Mouse (Mus musculus) heart, adult 2 months (tissue): Measurements from ENCODE around the gene Edc4. TPM values are rescaled to one million over a fixed set of nuclear protein-coding genes. Genes with fewer than 3 reads are reported as not detected.

Experiments
- DNase-seq, 2 experiments: peaks; one replicate each; pipeline ENCODE4 v3.0.0; 2021
- H3K27ac ChIP-seq: fragments of 200-600 bp; 2 replicates; pipeline ENCODE4 v1.8.1; 2022
- H3K27me3 ChIP-seq: fragments of 200-500 bp; 2 replicates; pipeline ENCODE4 v1.6.1; 2012; ENCODE audit warnings: mild to moderate bottlenecking, low read length, inconsistent platforms, mixed read lengths; ENCODE audit not compliant: control insufficient read depth, insufficient read depth
- H3K36me3 ChIP-seq: fragments of 200-500 bp; 2 replicates; pipeline ENCODE4 v1.6.1; 2012; ENCODE audit warnings: low read length, inconsistent platforms; ENCODE audit not compliant: control insufficient read depth, insufficient read depth
- H3K4me1 ChIP-seq: fragments of 200-500 bp; 2 replicates; pipeline ENCODE4 v1.6.1; 2011; ENCODE audit warnings: low read length; ENCODE audit not compliant: control insufficient read depth, insufficient read depth
- H3K4me3 ChIP-seq: fragments of 200-600 bp; 2 replicates; pipeline ENCODE4 v1.8.1; 2022
- H3K79me2 ChIP-seq: fragments of 200-500 bp; replicated peaks from 2 replicates; pipeline ENCODE4 v1.6.1; 2012; ENCODE audit warnings: mild to moderate bottlenecking, inconsistent platforms, low read length, moderate library complexity, mixed read lengths; ENCODE audit not compliant: control insufficient read depth, insufficient read depth
- H3K9ac ChIP-seq: fragments of 200-500 bp; 2 replicates; pipeline ENCODE4 v1.6.1; 2012; ENCODE audit warnings: low read depth, mild to moderate bottlenecking, control low read depth, inconsistent platforms, low read length, mixed read lengths
- CTCF ChIP-seq: fragments of 200-600 bp; IDR thresholded peaks from 2 replicates; pipeline ENCODE4 v1.8.1; 2022; ENCODE audit warnings: antibody characterized with exemption, mild to moderate bottlenecking, moderate library complexity
- EP300 ChIP-seq: fragments of 200-500 bp; IDR thresholded peaks from 2 replicates; pipeline ENCODE4 v1.6.1; 2011; ENCODE audit warnings: low read depth, low read length, control low read depth; ENCODE audit not compliant: insufficient read depth
- POLR2A ChIP-seq: fragments of 200-500 bp; IDR thresholded peaks from 2 replicates; pipeline ENCODE4 v1.6.1; 2011; ENCODE audit warnings: mild to moderate bottlenecking, low read depth, low read length, control low read depth; ENCODE audit not compliant: insufficient read depth
- WGBS: fragments of 180-500 bp; shearing (Covaris S2); methylation state at CpG from one replicate; pipeline ENCODE4 v1.1.7; 2018; 5-methylcytosine and 5-hydroxymethylcytosine counted together
- intact Hi-C: fragments of 180-260 bp; cut with DNase I; formaldehyde crosslinking; loops from one replicate; pipeline ENCODE4 v1.15.1; 2025
- polyA plus RNA-seq: library from polyadenylated mRNA; depleted of rRNA; stranded (reverse); fragments of >200 nt; gene quantifications from 2 replicates; pipeline ENCODE4 v1.2.3, GENCODE M21; 2012
- total RNA-seq, 2 experiments: library from RNA; stranded (reverse); gene quantifications; 2 replicates each; pipeline ENCODE4 v1.2.3; 2021

Gene Edc4
- total and polyA plus RNA-seq, 3 experiments: 23.2 to 42.4 (median 25.4) TPM

DNA sequence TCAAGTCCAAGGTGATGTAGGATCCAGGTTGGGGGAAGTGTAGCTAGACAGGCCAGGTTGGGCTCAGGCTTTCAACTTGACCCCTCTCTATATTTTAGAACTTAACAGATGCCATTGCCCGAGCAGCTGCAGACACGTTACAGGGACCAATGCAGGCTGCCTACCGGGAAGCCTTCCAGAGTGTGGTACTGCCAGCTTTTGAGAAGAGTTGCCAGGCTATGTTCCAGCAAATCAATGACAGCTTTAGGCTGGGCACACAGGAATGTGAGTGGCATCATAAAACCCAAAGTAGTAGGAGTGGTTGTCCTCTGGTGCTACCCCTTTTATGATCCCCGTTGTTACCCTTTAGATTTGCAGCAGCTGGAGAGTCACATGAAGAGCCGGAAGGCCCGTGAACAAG lies 10.2 kb downstream of the Edc4 start:
- H3K27me3 ChIP-seq: no peaks in the 10 kb centered on the region
- peaks cover 2% of the 10 kb centered on the region; the same call in 1 of the 2 replicates for H3K4me1 ChIP-seq
- 66% methylated on average over 6 of the region's 6 CpGs for WGBS
- DNase-seq: peak; percentile 51 to 68
- no peak overlapping the region for H3K4me3 ChIP-seq
- no peaks in the 10 kb centered on the region for H3K36me3 ChIP-seq
- peak overlapping the region; percentile 34; the same call in 1 of the 2 replicates for H3K27ac ChIP-seq
- intact Hi-C loops: no loop called here
- TF ChIP-seq POLR2A: no peak
- TF ChIP-seq EP300: no peak
- TF ChIP-seq CTCF: no peak
- H3K9ac ChIP-seq: no peak overlapping the region
- H3K79me2 ChIP-seq: no peaks in the 10 kb centered on the region

DNA sequence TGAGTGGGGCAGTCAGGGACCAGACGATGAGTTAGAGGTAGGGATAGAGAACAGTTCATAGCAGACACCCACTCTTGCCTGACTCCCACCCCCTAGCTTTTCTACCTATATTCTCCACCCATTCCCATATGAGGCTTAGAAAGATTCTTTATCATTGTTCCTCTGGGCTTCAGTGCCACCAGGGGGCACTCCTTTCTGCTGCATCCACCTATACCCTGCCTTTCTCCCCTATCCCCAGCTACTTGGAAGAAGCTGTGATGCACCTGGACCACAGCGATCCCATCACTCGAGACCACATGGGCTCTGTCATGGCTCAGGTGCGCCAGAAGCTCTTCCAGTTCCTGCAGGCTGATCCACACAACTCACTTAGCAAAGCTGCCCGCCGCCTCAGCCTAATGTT lies 11.8 kb downstream of the Edc4 start:
- Histone ChIP-seq H3K27me3 (no peaks in the 10 kb centered on the region), H3K4me3 (no peak overlapping the region), H3K27ac (no peak overlapping the region), H3K36me3 (no peaks in the 10 kb centered on the region), H3K9ac (no peak overlapping the region), H3K4me1 (peaks cover 2% of the 10 kb centered on the region; the same call in 1 of the 2 replicates), H3K79me2 (no peaks in the 10 kb centered on the region)
- no peak for DNase-seq
- intact Hi-C loops: no loop called here
- TF ChIP-seq CTCF (peak; percentile 62), POLR2A (no peak)
- 87% methylated on average over 6 of the region's 6 CpGs for whole genome bisulfite sequencing

DNA sequence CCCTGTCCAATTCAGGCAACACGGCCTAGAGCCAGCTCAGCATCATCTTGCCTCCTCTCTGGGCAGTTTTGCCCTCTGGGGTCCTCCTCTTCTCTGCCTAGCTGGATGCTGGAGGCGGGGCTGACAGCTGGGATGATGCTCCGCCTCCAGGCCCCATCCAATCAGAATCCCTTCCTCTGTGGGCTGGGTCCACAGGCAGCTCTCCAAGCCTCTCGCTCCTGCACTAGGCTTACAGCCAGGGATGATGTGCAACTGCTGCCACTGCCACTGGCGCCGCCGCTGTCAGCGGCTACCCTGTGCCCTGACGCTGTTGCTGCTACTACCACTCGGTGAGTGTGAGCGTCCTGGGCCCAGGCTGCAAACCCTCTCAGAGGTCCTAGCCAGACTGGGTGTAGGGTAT lies 12.7 kb downstream of the Edc4 start, which contains the start of gene Nrn1l:
Gene Nrn1l, plus strand, starts transcription at position 229 of the 400 bp plus-strand sequence.
- Histone ChIP-seq H3K27me3 (no peaks in the 10 kb centered on the region), H3K4me3 (no peak within 1 kb of the TSS), H3K79me2 (no peaks in the 10 kb centered on the region), H3K36me3 (no peaks in the 10 kb centered on the region), H3K27ac (no peak within 1 kb of the TSS), H3K9ac (no peak within 1 kb of the TSS), H3K4me1 (peaks cover 2% of the 10 kb centered on the region; the same call in 1 of the 2 replicates)
- DNase-seq: peak; percentile 72 to 78
- intact Hi-C loops: no loop called here
- TF ChIP-seq CTCF (no peak), EP300 (no peak), POLR2A (no peak)
- WGBS: 17% methylated on average over 11 of the region's 11 CpGs

DNA sequence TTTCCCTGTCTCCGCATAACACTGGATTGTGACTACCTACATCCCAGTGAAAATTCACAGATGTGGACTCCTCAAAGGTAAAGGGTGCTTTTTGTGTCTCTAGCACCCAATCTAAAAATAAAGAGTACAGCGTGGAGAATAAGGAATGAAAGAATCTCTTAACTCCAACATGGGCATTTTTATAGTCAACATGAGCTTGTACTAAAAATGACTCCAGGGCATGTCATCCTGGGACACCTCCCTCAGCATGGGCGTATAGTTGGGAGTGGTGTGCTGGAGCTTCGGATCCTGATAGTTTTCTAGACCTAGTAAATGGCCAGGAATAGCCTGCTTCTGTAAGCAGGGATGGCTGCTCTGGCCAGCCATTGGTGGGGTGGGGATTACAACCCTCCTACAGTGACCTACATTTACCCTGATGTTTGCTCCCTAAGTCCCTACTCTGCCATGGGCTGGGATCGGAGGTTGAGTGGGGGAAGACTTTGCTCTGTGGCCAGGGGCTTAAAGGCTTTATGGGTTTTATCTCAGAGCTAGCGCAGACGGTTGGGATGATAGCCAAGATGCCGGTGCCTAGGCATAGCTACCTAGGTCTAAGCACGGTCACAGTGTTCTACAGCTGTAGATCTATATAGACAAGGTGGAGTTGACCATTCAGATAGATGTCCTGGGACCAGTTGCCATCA lies 17.3 kb downstream of the Edc4 start:
- H3K79me2 ChIP-seq: no peaks in the 10 kb centered on the region; the same call in 1 of the 2 replicates
- 0 out of 2 replicates have a peak, but pooled peaks cover 1% of the 10 kb centered on the region for H3K4me1 ChIP-seq
- H3K27ac ChIP-seq: no peak overlapping the region
- H3K4me3 ChIP-seq: no peak overlapping the region
- H3K36me3 ChIP-seq: no peaks in the 10 kb centered on the region
- intact Hi-C loops: loop anchor here (2.0 kb wide), 1 partner anchor 37 kb away; the partner anchor contains the start of gene Nutf2
- no peak for DNase-seq
- H3K27me3 ChIP-seq: no peaks in the 10 kb centered on the region
- H3K9ac ChIP-seq: no peak overlapping the region
- WGBS: 58% methylated on average over 9 of the region's 9 CpGs
- TF ChIP-seq CTCF: no peak
- TF ChIP-seq EP300: no peak
- no peak for TF ChIP-seq POLR2A

DNA sequence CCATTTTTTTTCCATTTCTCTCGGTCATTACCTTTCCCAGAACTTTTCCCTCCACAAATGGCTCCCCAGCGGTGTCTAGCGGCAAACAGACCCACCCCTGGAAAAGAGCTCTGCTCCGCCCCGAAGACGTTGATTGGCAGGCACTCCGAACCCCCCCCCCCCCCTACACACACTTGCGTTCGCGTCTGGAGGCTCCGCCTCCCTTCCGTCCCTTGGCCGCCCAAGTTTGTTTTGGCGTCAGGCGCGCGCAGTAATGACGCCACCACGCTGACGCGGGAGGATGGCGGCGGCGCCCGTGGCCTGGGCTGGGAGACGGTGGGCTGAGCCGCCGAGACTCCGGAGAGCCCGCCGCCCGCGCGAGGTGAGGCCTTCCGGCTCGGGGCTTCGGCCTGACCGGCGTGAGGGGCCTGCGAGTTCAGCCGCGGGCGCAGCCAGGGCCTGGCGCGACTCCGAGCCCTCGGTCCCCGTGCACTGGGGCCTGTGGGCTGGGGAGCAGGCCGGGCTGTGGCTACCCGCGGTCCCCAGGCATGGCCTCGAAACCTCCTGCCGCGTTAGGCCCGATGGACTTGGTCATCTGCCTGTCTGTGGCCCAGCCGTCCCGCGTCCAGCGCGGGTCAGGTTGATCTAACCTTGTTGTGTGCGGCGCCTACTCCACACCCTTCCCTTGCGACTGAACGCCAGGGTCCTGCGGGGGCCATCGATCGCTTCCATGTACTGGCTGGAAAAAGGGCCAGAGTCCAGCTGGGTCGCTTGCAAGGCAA lies 19.7 kb downstream of the Edc4 start, which contains the start of gene Pskh1:
Gene Pskh1, plus strand, starts transcription at position 262 of the 761 bp plus-strand sequence.
- peak; percentile 94 to 97 for DNase-seq
- H3K4me1 ChIP-seq: 0 out of 2 replicates have a peak, but pooled peaks cover 1% of the 10 kb centered on the region
- intact Hi-C loops: loop anchor here (2.0 to 5.0 kb wide), 3 partner anchors 36 to 200 kb away; partner anchors contain the start of genes Acd, Ddx28 and Pard6a
- H3K27ac ChIP-seq: peak within 1 kb of the TSS; percentile 91
- H3K27me3 ChIP-seq: no peaks in the 10 kb centered on the region
- peak within 1 kb of the TSS; percentile 97 for H3K9ac ChIP-seq
- under 1% methylated on average over 68 of the region's 68 CpGs for WGBS
- H3K4me3 ChIP-seq: peak within 1 kb of the TSS; percentile 99
- H3K36me3 ChIP-seq: no peaks in the 10 kb centered on the region
- TF ChIP-seq POLR2A (peak; percentile 63; the same call in 1 of the 2 replicates), EP300 (no peak), CTCF (peak; percentile 28; the same call in 1 of the 2 replicates)
- peaks cover 1% of the 10 kb centered on the region; the same call in 1 of the 2 replicates for H3K79me2 ChIP-seq
